Mouse (Mus musculus) midbrain, embryonic 14.5 days (tissue): ENCODE results near the gene Il18. TPM values are rescaled to one million over a fixed set of nuclear protein-coding genes. Genes with fewer than 3 reads are reported as not detected.
"Not testable (repeated sequence)": the region's sequence is repeated elsewhere in the genome, so short reads cannot be mapped to it uniquely, and the experiment has no call there.

Source experiments
- ATAC-seq: fragments of 200-750 bp; cut with Nextera tagmentation; 2 replicates; pipeline ENCODE4 v1.8.0; 2017; ENCODE audit warnings: moderate number of reproducible peaks, moderate library complexity; ENCODE audit not compliant: low FRiP score, low TSS enrichment
- DNase-seq: peaks from one replicate; pipeline ENCODE4 v3.0.0-alpha.2; 2015
- H3K27ac ChIP-seq: fragments of 300-500 bp; sonication (generic); replicated peaks from 2 replicates; pipeline ENCODE4 v1.5.1; 2014; ENCODE audit warnings: mild to moderate bottlenecking, low read depth, low read length, moderate library complexity
- H3K27me3 ChIP-seq: fragments of 300-500 bp; sonication (generic); 2 replicates; pipeline ENCODE4 v1.6.1; 2014; ENCODE audit warnings: low read length, control low read depth, mixed read lengths; ENCODE audit not compliant: control insufficient read depth, insufficient read depth
- H3K36me3 ChIP-seq: fragments of 300-500 bp; sonication (generic); 2 replicates; pipeline ENCODE4 v1.6.1; 2014; ENCODE audit warnings: low read length, control low read depth; ENCODE audit not compliant: control insufficient read depth, insufficient read depth
- H3K4me1 ChIP-seq: fragments of 300-500 bp; sonication (generic); 2 replicates; pipeline ENCODE4 v1.6.1; 2014; ENCODE audit warnings: mild to moderate bottlenecking, antibody characterized with exemption, low read length, control low read depth; ENCODE audit not compliant: control insufficient read depth, insufficient read depth
- H3K4me2 ChIP-seq: fragments of 300-500 bp; sonication (generic); 2 replicates; pipeline ENCODE4 v1.6.1; 2014; ENCODE audit warnings: mild to moderate bottlenecking, low read length, moderate library complexity
- H3K4me3 ChIP-seq: fragments of 300-500 bp; sonication (generic); replicated peaks from 2 replicates; pipeline ENCODE4 v1.5.1; 2014; ENCODE audit warnings: low read depth, low read length
- H3K9ac ChIP-seq: fragments of 300-500 bp; sonication (generic); replicated peaks from 2 replicates; pipeline ENCODE4 v1.6.1; 2014; ENCODE audit warnings: mild to moderate bottlenecking, low read length, moderate library complexity
- H3K9me3 ChIP-seq: fragments of 300-500 bp; sonication (generic); 2 replicates; pipeline ENCODE4 v1.6.1; 2016; ENCODE audit warnings: low read length, control low read depth, mixed read lengths; ENCODE audit not compliant: control insufficient read depth
- WGBS: fragments of 180-500 bp; shearing (Covaris S2); extraction: QIAGEN DNeasy Blood & Tissue Kit; methylation state at CpG from one replicate; pipeline ENCODE4 v1.1.7; 2014; 5-methylcytosine and 5-hydroxymethylcytosine counted together
- polyA plus RNA-seq: library from polyadenylated mRNA; unstranded; fragments of >200 nt; fragmentation: Nextera tagmentation; extraction: Ambion mirVana; gene quantifications from 2 replicates; pipeline ENCODE4 v1.2.1, GENCODE M21; 2014

The Il18 gene
- polyA plus RNA-seq, 1 experiment from 2014 or later, result 21.7 TPM

- peak overlapping the region; percentile 87 for H3K27ac ChIP-seq
- DNase-seq, result no peak
- peak overlapping the region; percentile 86 for H3K4me3 ChIP-seq
- WGBS, result under 1% methylated on average over 24 of the region's 24 CpGs
- peaks cover 23% of the 10 kb centered on the region for H3K4me1 ChIP-seq
- peak overlapping the region; percentile 94 for H3K4me2 ChIP-seq
- no peaks in the 10 kb centered on the region for H3K27me3 ChIP-seq
- peak; percentile 88 for ATAC-seq
- no peaks in the 10 kb centered on the region for H3K9me3 ChIP-seq
- peak overlapping the region; percentile 85 for H3K9ac ChIP-seq
- H3K36me3 ChIP-seq, result peaks cover 48% of the 10 kb centered on the region
Observed at GRCm38 (mm10) chr9:50603998-50604324, 49.3 kb downstream of the Il18 start.

- H3K27me3 ChIP-seq, result no peaks in the 10 kb centered on the region
- peak overlapping the region; percentile 85 for H3K9ac ChIP-seq
- H3K4me3 ChIP-seq, result peak overlapping the region; percentile 86
- H3K4me1 ChIP-seq, result peaks cover 23% of the 10 kb centered on the region
- H3K4me2 ChIP-seq, result peak overlapping the region; percentile 94
- H3K27ac ChIP-seq, result peak overlapping the region; percentile 87
- 5% methylated on average over 6 of the region's 6 CpGs for WGBS
- DNase-seq, result no peak
- H3K9me3 ChIP-seq, result no peaks in the 10 kb centered on the region
- no peak for ATAC-seq
- H3K36me3 ChIP-seq, result peaks cover 48% of the 10 kb centered on the region
Observed at GRCm38 (mm10) chr9:50604338-50604737, 49.7 kb downstream of the Il18 start.

GRCm38 (mm10) chr9:50612115-50612514 lies 57.5 kb downstream of the Il18 start:
- Histone ChIP-seq H3K27me3 (no peaks in the 10 kb centered on the region), H3K4me2 (no peak overlapping the region), H3K36me3 (peaks cover 66% of the 10 kb centered on the region), H3K9ac (no peak overlapping the region), H3K4me3 (no peak overlapping the region), H3K27ac (no peak overlapping the region), H3K9me3 (no peaks in the 10 kb centered on the region), H3K4me1 (peaks cover 10% of the 10 kb centered on the region)
- 89% methylated on average over 4 of the region's 4 CpGs for WGBS
- no peak for ATAC-seq
- no peak for DNase-seq

GRCm38 (mm10) chr9:50616161-50616560 lies 61.5 kb downstream of the Il18 start:
- Histone ChIP-seq H3K4me3 (peak overlapping the region; percentile 68), H3K27ac (no peak overlapping the region), H3K4me1 (peaks cover 10% of the 10 kb centered on the region), H3K4me2 (peak overlapping the region; percentile 84), H3K9me3 (no peaks in the 10 kb centered on the region), H3K9ac (peak overlapping the region; percentile 76), H3K36me3 (peaks cover 29% of the 10 kb centered on the region), H3K27me3 (no peaks in the 10 kb centered on the region)
- 42% methylated on average over 11 of the region's 11 CpGs for WGBS
- ATAC-seq (no peak), DNase-seq (no peak)

- peak within 1 kb of the TSS; percentile 90 for H3K27ac ChIP-seq
- no peaks in the 10 kb centered on the region for H3K9me3 ChIP-seq
- ATAC-seq (peak; percentile 93), DNase-seq (peak; percentile 95)
- H3K4me1 ChIP-seq, result peaks cover 10% of the 10 kb centered on the region
- peak within 1 kb of the TSS; percentile 84 for H3K4me2 ChIP-seq
- H3K27me3 ChIP-seq, result no peaks in the 10 kb centered on the region
- H3K4me3 ChIP-seq, result peak within 1 kb of the TSS; percentile 68
- under 1% methylated on average over 81 of the region's 81 CpGs for WGBS
- peak within 1 kb of the TSS; percentile 76 for H3K9ac ChIP-seq
- peaks cover 24% of the 10 kb centered on the region for H3K36me3 ChIP-seq
Observed at GRCm38 (mm10) chr9:50616766-50617603, 62.4 kb downstream of the Il18 start, which contains the start of the genes Pih1d2 and Nkapd1. Gene Pih1d2 (plus strand): TSS chr9:50617321. Gene Nkapd1 (minus strand): TSS chr9:50617464.

- Histone ChIP-seq H3K27ac (no peak overlapping the region), H3K4me1 (peaks cover 10% of the 10 kb centered on the region), H3K9ac (no peak overlapping the region), H3K4me3 (peak overlapping the region; percentile 68), H3K9me3 (no peaks in the 10 kb centered on the region), H3K27me3 (no peaks in the 10 kb centered on the region), H3K36me3 (peaks cover 24% of the 10 kb centered on the region), H3K4me2 (peak overlapping the region; percentile 84)
- DNase-seq (no peak), ATAC-seq (no peak)
- 64% methylated on average over 9 of the region's 9 CpGs for WGBS
Observed at GRCm38 (mm10) chr9:50617794-50618330, 63.2 kb downstream of the Il18 start.

- H3K4me2 ChIP-seq, H3K4me3 ChIP-seq, H3K27ac ChIP-seq, DNase-seq, H3K27me3 ChIP-seq, H3K9me3 ChIP-seq, H3K9ac ChIP-seq, H3K4me1 ChIP-seq, ATAC-seq: not testable (repeated sequence)
- WGBS, result 96% methylated on average over 6 of the region's 8 CpGs
- H3K36me3 ChIP-seq, result peaks cover 24% of the 10 kb centered on the region
Observed at GRCm38 (mm10) chr9:50630903-50631302, 76.3 kb downstream of the Il18 start.
